Mouse (Mus musculus) CH12.LX (cell line): Measurements from ENCODE around the gene Jaml. TPM values are rescaled to one million over a fixed set of nuclear protein-coding genes. Genes with fewer than 3 reads are reported as not detected.

ENCODE experiments used
- DNase-seq: peaks from one replicate; pipeline ENCODE4 v3.0.0-alpha.2; 2013; ENCODE audit errors: extremely low read depth
- H3K27ac ChIP-seq: 2 replicates; pipeline ENCODE4 v1.5.1; 2012; ENCODE audit warnings: low read depth, mild to moderate bottlenecking, control low read depth, moderate library complexity; ENCODE audit not compliant: insufficient read depth
- H3K27me3 ChIP-seq: replicated peaks from 2 replicates; pipeline ENCODE3; 2012; ENCODE audit warnings: inconsistent platforms
- H3K36me3 ChIP-seq, 2 experiments: replicated peaks in 1 of 2; 2 replicates each; pipeline versions ENCODE3 to v1.6.1; 2012; ENCODE audit warnings: inconsistent platforms in 1 of 2, low read length in 1 of 2, mild to moderate bottlenecking in 1 of 2, mixed read lengths in 1 of 2, moderate library complexity in 1 of 2; ENCODE audit not compliant: control insufficient read depth in 1 of 2, insufficient read depth in 1 of 2
- H3K4me1 ChIP-seq, 2 experiments: 2 replicates each; pipeline ENCODE4 v1.6.1; 2012; ENCODE audit warnings: inconsistent platforms in 1 of 2, moderate library complexity in 1 of 2; ENCODE audit not compliant: insufficient read depth in 2 of 2, control insufficient read depth in 1 of 2
- H3K4me2 ChIP-seq: 2 replicates; pipeline ENCODE4 v1.6.1; 2012; ENCODE audit warnings: low read depth, mild to moderate bottlenecking, control low read depth; ENCODE audit not compliant: poor library complexity, insufficient read depth, severe bottlenecking
- H3K4me3 ChIP-seq, 3 experiments: fragments of 150-350 bp in 1 of 3; sonication (generic) in 1 of 3; replicated peaks in 1 of 3; 2 replicates each; pipeline versions ENCODE3 to v1.5.1; 2011 to 2012; ENCODE audit warnings: low read depth in 2 of 3, low read length in 2 of 3, mild to moderate bottlenecking in 2 of 3, moderate library complexity in 2 of 3, control low read depth in 1 of 3, improper control_type of control experiment in 1 of 3, inconsistent platforms in 1 of 3, mixed read lengths in 1 of 3; ENCODE audit not compliant: poor library complexity in 1 of 3
- H3K79me2 ChIP-seq: replicated peaks from 2 replicates; pipeline ENCODE4 v1.6.1; 2012; ENCODE audit warnings: mild to moderate bottlenecking, moderate library complexity; ENCODE audit not compliant: control insufficient read depth, poor library complexity, insufficient read depth, severe bottlenecking; ENCODE audit errors: extremely low read depth
- H3K9ac ChIP-seq: 2 replicates; pipeline ENCODE4 v1.6.1; 2012; ENCODE audit warnings: low read depth, mild to moderate bottlenecking, control low read depth, moderate library complexity; ENCODE audit not compliant: insufficient read depth
- H3K9me3 ChIP-seq: replicated peaks from 2 replicates; pipeline ENCODE3; 2012; ENCODE audit warnings: low read length, inconsistent platforms, mixed read lengths
- BHLHE40 ChIP-seq: IDR thresholded peaks from 2 replicates; pipeline ENCODE4 v1.6.1; 2011; ENCODE audit warnings: mild to moderate bottlenecking, low read depth, low read length, improper control_type of control experiment
- CTCF ChIP-seq, 2 experiments: IDR thresholded peaks in 1 of 2; conservative IDR thresholded peaks in 1 of 2; 2 replicates each; pipeline ENCODE4 v1.5.1; 2011 to 2012; ENCODE audit warnings: low read depth in 2 of 2, low read length in 2 of 2, improper control_type of control experiment in 1 of 2, inconsistent platforms in 1 of 2, mild to moderate bottlenecking in 1 of 2, moderate library complexity in 1 of 2
- GABPA ChIP-seq: IDR thresholded peaks from 2 replicates; pipeline ENCODE4 v1.6.1; 2012; ENCODE audit warnings: low read depth, low read length, improper control_type of control experiment, inconsistent platforms; ENCODE audit not compliant: insufficient replicate concordance
- IRF4 ChIP-seq: IDR thresholded peaks from 2 replicates; pipeline ENCODE4 v1.6.1; 2014; ENCODE audit warnings: low read depth, mild to moderate bottlenecking, inconsistent platforms, low read length, improper control_type of control experiment
- JUN ChIP-seq: IDR thresholded peaks from 2 replicates; pipeline ENCODE4 v1.6.1; 2011; ENCODE audit warnings: low read depth, mild to moderate bottlenecking, low read length, improper control_type of control experiment, moderate library complexity; ENCODE audit not compliant: insufficient read depth
- JUND ChIP-seq: conservative IDR thresholded peaks from 2 replicates; pipeline ENCODE4 v1.6.1; 2011; ENCODE audit warnings: low read depth, low read length, improper control_type of control experiment
- KAT2A ChIP-seq: IDR thresholded peaks from 2 replicates; pipeline ENCODE4 v1.6.1; 2012; ENCODE audit warnings: low read length, improper control_type of control experiment, inconsistent platforms; ENCODE audit not compliant: insufficient replicate concordance
- MAX ChIP-seq: IDR thresholded peaks from 2 replicates; pipeline ENCODE4 v1.6.1; 2011; ENCODE audit warnings: low read length, improper control_type of control experiment
- MAZ ChIP-seq: IDR thresholded peaks from 2 replicates; pipeline ENCODE4 v1.6.1; 2012; ENCODE audit warnings: low read depth, mild to moderate bottlenecking, inconsistent platforms, low read length, improper control_type of control experiment, moderate library complexity
- MYC ChIP-seq: IDR thresholded peaks from 2 replicates; pipeline ENCODE4 v1.6.1; 2011; ENCODE audit warnings: low read depth, mild to moderate bottlenecking, improper control_type of control experiment, low read length
- NELFE ChIP-seq: IDR thresholded peaks from 2 replicates; pipeline ENCODE4 v1.6.1; 2011; ENCODE audit warnings: low read depth, low read length, improper control_type of control experiment
- PAX5 ChIP-seq: IDR thresholded peaks from 2 replicates; pipeline ENCODE4 v1.6.1; 2012; ENCODE audit warnings: low read length, inconsistent platforms, mixed read lengths
- POLR2AphosphoS2 ChIP-seq: IDR thresholded peaks from 2 replicates; pipeline ENCODE4 v1.6.1; 2011; ENCODE audit warnings: low read depth, low read length, improper control_type of control experiment
- RAD21 ChIP-seq: IDR thresholded peaks from 2 replicates; pipeline ENCODE4 v1.6.1; 2011; ENCODE audit warnings: low read depth, mild to moderate bottlenecking, low read length, improper control_type of control experiment, moderate library complexity
- RCOR1 ChIP-seq: conservative IDR thresholded peaks from 2 replicates; pipeline ENCODE4 v1.6.1; 2012; ENCODE audit warnings: low read depth, mild to moderate bottlenecking, inconsistent platforms, low read length, improper control_type of control experiment
- SIN3A ChIP-seq: IDR thresholded peaks from 2 replicates; pipeline ENCODE4 v1.6.1; 2012; ENCODE audit warnings: low read length, improper control_type of control experiment, inconsistent platforms
- TBP ChIP-seq: conservative IDR thresholded peaks from 2 replicates; pipeline ENCODE4 v1.6.1; 2011; ENCODE audit warnings: low read depth, low read length, improper control_type of control experiment
- UBTF ChIP-seq: IDR thresholded peaks from 2 replicates; pipeline ENCODE4 v1.6.1; 2012; ENCODE audit warnings: low read depth, mild to moderate bottlenecking, inconsistent platforms, low read length, improper control_type of control experiment, moderate library complexity
- dilution Hi-C: fragments of 300-500 bp; cut with MboI; formaldehyde crosslinking; loops from 2 replicates; pipeline ENCODE4 v1.14.3; 2020; ENCODE audit warnings: low sequenced_read_pairs; ENCODE audit not compliant: extremely low pct_unique_long_range_greater_than_20kb, extremely low pct_ligation_motif_present
- in situ Hi-C: fragments of 300-500 bp; cut with MboI; formaldehyde crosslinking; loops from 3 replicates; pipeline ENCODE4 v1.14.3; 2019; ENCODE audit warnings: low sequenced_read_pairs, low pct_ligation_motif_present, low pct_unique_long_range_greater_than_20kb, mixed read lengths
- polyA plus RNA-seq: library from polyadenylated mRNA; unstranded; fragments of >175 nt; gene quantifications from 2 replicates; pipeline ENCODE4 v1.2.1, GENCODE M21; 2012; ENCODE audit warnings: low read depth; ENCODE audit not compliant: insufficient read length
- total RNA-seq, 2 experiments: library from RNA; depleted of rRNA; stranded (reverse); fragments of 300-350 nt in 1 of 2; fragments of >200 nt in 1 of 2; gene quantifications; 2 replicates each; pipeline ENCODE4 v1.2.3; 2012 to 2014

The Jaml gene
- total and polyA plus RNA-seq, 3 experiments: 0.51 to 1.1 (median 0.87) TPM

DNA sequence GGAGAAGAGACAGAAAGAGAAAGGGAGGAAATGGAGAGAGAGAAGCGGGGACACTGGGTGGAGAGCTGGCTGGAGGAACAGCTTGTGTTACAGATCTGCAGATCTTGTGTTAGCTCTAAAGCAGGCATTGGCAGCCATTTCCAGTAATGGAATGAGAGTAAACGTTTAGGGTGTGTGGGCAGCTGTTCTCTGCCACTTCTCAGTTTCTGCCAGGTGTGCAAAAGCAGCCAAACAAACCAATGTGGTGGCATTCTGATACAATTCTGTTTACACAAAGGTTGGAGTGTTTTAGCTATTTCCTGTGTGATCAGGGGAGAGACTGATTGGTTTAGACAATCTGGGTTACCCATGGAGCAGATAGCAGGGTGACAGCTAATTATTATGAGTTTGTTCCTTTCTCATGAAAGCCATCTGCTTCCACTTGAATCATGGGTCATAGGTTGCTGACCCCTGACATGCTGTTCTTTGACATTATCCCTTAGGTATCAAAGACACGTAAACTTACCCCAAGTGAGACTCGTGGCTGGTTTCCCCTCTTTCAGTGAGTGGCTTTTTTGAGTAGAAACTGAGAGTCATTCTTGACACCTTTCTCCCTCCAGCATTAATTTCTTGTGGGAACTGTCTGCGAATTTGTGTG is 20.6 kb upstream of the Jaml start:
- H3K27ac ChIP-seq: no peak overlapping the region
- dilution Hi-C loops: no loop called here
- 0 out of 2 replicates have a peak overlapping the region, but pooled peaks have one; percentile 12 for H3K4me2 ChIP-seq
- no peaks in the 10 kb centered on the region for H3K27me3 ChIP-seq
- 0 out of 2 replicates have a peak, but pooled peaks cover 3% of the 10 kb centered on the region for H3K79me2 ChIP-seq
- no peak overlapping the region for H3K9ac ChIP-seq
- in situ Hi-C loops: no loop called here
- no peak overlapping the region for H3K4me3 ChIP-seq
- H3K9me3 ChIP-seq: no peaks in the 10 kb centered on the region
- TF ChIP-seq JUND: no peak
- TF ChIP-seq KAT2A: no peak
- no peak for TF ChIP-seq NELFE
- TF ChIP-seq UBTF: no peak
- no peak for TF ChIP-seq MYC
- TF ChIP-seq POLR2AphosphoS2: no peak
- TF ChIP-seq BHLHE40: no peak
- no peak for TF ChIP-seq PAX5
- TF ChIP-seq JUN: no peak
- TF ChIP-seq CTCF (conservative IDR thresholded peaks at IDR 0.05 in 1 of 2, IDR thresholded peaks at IDR 0.05 in 1 of 2; ENCODE audit: low read depth in 2 of 2, low read length in 2 of 2): no peak
- TF ChIP-seq MAZ: no peak
- TF ChIP-seq RCOR1: no peak
- no peak for DNase-seq
- peaks cover 7 to 18% of the 10 kb centered on the region in 2 experiments for H3K4me1 ChIP-seq
- H3K36me3 ChIP-seq: peaks cover 0 to 7% of the 10 kb centered on the region in 2 experiments

DNA sequence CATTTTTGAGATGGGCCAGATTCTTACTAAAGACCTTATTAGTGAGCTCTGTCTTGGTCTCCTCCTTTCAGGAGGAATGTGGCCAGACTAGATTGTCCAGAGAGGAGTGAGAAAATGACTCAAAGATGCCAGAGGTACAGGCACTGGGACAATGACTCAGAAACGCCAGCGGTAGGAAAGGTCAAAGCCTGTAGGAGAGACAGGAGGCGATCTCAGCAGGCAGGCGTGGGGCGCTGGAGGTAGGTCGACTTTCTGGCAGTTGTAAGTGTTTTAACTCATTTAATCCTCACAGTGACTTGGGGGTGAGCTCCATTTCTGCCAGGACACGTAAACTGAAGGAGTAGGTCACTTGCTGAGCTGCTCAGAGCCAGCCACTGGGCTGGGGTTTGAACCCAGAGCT is 18.8 kb upstream of the Jaml start:
- Histone ChIP-seq H3K27me3 (no peaks in the 10 kb centered on the region), H3K9me3 (no peaks in the 10 kb centered on the region), H3K4me3 (no peak overlapping the region), H3K4me2 (no peak overlapping the region), H3K27ac (no peak overlapping the region), H3K4me1 (peaks cover 7 to 15% of the 10 kb centered on the region in 2 experiments; a peak in 3 of 4 replicates), H3K79me2 (0 out of 2 replicates have a peak, but pooled peaks cover 3% of the 10 kb centered on the region), H3K36me3 (peaks cover 0 to 7% of the 10 kb centered on the region in 2 experiments), H3K9ac (no peak overlapping the region)
- in situ Hi-C loops (no loop called here), dilution Hi-C loops (no loop called here)
- DNase-seq: no peak
- TF ChIP-seq IRF4 (no peak), MAX (no peak), TBP (no peak), MYC (no peak), GABPA (no peak), SIN3A (no peak), RAD21 (no peak)
